Mouse (Mus musculus) liver, adult 2 months (tissue): ENCODE data around the gene Smurf2.

Source experiments
- CTCF ChIP-seq: fragments of 200-500 bp; IDR thresholded peaks from 2 replicates; pipeline ENCODE4 v1.5.1; 2011; ENCODE audit warnings: low read depth, low read length, control low read depth
- POLR2A ChIP-seq: fragments of 200-500 bp; IDR thresholded peaks from 2 replicates; pipeline ENCODE4 v1.6.1; 2011; ENCODE audit warnings: low read length, control low read depth; ENCODE audit not compliant: insufficient read depth; ENCODE audit errors: extremely low read depth

DNA sequence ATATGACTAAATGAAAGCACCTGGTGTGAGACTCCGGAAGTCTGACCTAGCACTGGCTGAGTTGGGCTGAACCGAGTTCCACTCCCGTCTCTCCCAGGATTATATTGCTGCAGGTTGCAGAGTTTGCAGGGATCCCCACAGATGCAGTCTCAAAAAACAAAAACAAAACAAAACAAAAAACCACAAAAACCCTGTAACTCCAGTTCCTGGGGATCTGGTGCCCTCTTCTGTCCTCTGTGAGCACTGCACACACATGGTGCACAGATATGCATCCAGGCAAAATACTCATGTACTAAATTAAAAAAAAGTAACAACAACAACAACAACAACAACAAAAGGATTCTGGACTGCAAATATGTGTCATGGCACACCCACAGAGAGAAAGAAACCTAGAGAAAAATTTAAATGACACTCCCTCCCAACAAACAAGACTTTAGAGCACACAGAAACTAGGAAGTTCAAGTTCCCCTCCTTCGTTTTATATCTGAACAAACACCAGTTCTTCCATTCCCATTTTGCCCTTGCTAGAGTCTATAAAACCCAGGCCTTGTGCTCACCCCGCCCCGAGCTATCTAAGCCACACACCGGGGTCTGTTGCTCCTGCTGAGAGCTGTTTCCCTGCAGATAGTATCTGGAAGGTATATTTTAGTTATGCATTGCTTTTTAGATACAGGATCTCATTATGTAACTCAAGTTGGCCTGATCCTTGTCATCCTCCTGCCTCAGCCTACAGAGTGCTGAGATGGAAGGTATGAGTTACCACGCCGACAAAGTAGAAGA is 150.1 kb downstream of the Smurf2 start:
- peak; percentile 46; the same call in 1 of the 2 replicates for TF ChIP-seq CTCF
- TF ChIP-seq POLR2A: no peak
